Comparison of ENCODE assay signal across 28 mouse cellular contexts in genomic region chr12:51736807-51737206, GRCm38 (mm10). TPM values are rescaled to one million over a fixed set of nuclear protein-coding genes. Genes with fewer than 3 reads are reported as not detected.
DNase-seq lines count a peak whose midpoint lies in the region; ATAC-seq and TF ChIP-seq lines count a peak whose summit lies in the region.
"Had no signal": no experiment of that assay in that cellular context is flagged by ENCODE, and none has a peak within 500 bp of the region (broad histone marks: within the 10 kb centered on the region; RNA-seq: fewer than 3 reads in every experiment).

No protein-coding gene starts in this region.

- no peak for ATAC-seq in heart, embryonic 15.5 days (replicated peaks; ENCODE audit: insufficient number of reproducible peaks, insufficient read depth, low FRiP score, low read depth)
- ATAC-seq in forebrain, embryonic 12.5 days (ENCODE audit: low FRiP score) = peak; percentile 69; the same call in 1 of the 2 replicates
- ATAC-seq in forebrain, postnatal 0 days = peak; percentile 64; the same call in 1 of the 2 replicates
- no peak for ATAC-seq in hindbrain, embryonic 13.5 days (ENCODE audit: low FRiP score)
- ATAC-seq: activated CD4-positive, CD25-positive, alpha-beta regulatory T cell, adult 4 months; CD4-positive, CD25-positive, alpha-beta regulatory T cell, adult 4 months; hindbrain, postnatal 0 days; midbrain, embryonic 16.5 days had no signal

- H3K4me2 ChIP-seq in heart, embryonic 15.5 days = no peak overlapping the region
- H3K4me2 ChIP-seq in forebrain, embryonic 12.5 days = no peak overlapping the region
- no peak overlapping the region for H3K4me2 ChIP-seq in forebrain, postnatal 0 days (ENCODE audit: low read depth)
- H3K4me2 ChIP-seq in hindbrain, embryonic 13.5 days = no peak overlapping the region
- H3K4me2 ChIP-seq: embryonic facial prominence, embryonic 15.5 days; heart, embryonic 13.5 days; intestine, embryonic 15.5 days; liver, embryonic 15.5 days; lung, embryonic 14.5 days; midbrain, embryonic 11.5 days had no signal

- WGBS in heart, embryonic 15.5 days = 87% methylated on average over 1 of the region's 1 CpGs
- 97% methylated on average over 1 of the region's 1 CpGs for WGBS in heart, embryonic 10.5 days
- 5% methylated on average over 1 of the region's 1 CpGs for WGBS in forebrain, embryonic 12.5 days
- 8% methylated on average over 1 of the region's 1 CpGs for WGBS in forebrain, postnatal 0 days
- 47% methylated on average over 1 of the region's 1 CpGs for whole genome bisulfite sequencing in midbrain, embryonic 10.5 days
- WGBS in hindbrain, embryonic 13.5 days = 29% methylated on average over 1 of the region's 1 CpGs

- DNase-seq in heart, embryonic 10.5 days (ENCODE audit: low spot score) = no peak
- peak; percentile 99 for DNase-seq in Muller cell, postnatal 12 days (ENCODE audit: inconsistent ontology term)
- no peak for DNase-seq in forebrain, postnatal 0 days
- DNase-seq in midbrain, embryonic 10.5 days (ENCODE audit: low spot score) = no peak
- DNase-seq: adrenal gland, adult 8-10 months; cerebellum, adult 18-20 months; cerebellum, postnatal 14 days; gastrocnemius, postnatal 10 days; kidney, adult 2 months; kidney, postnatal 14 days; liver; lung, embryonic 14.5 days; right cerebral cortex, postnatal 4 days; thymus, adult 18-20 months; thymus, postnatal 36 days had no signal

- no peak overlapping the region for H3K4me3 ChIP-seq in heart, embryonic 15.5 days
- no peak overlapping the region for H3K4me3 ChIP-seq in heart, embryonic 10.5 days
- no peak overlapping the region for H3K4me3 ChIP-seq in forebrain, embryonic 12.5 days (replicated peaks)
- no peak overlapping the region for H3K4me3 ChIP-seq in forebrain, postnatal 0 days (ENCODE audit: low read depth, low read length)
- no peak overlapping the region for H3K4me3 ChIP-seq in midbrain, embryonic 10.5 days
- H3K4me3 ChIP-seq in hindbrain, embryonic 13.5 days = no peak overlapping the region
- H3K4me3 ChIP-seq: embryonic facial prominence, embryonic 10.5 days; embryonic facial prominence, embryonic 15.5 days; heart, embryonic 13.5 days; intestine, embryonic 15.5 days; liver, embryonic 15.5 days had no signal

- no peak for TF ChIP-seq CTCF in forebrain, postnatal 0 days (IDR thresholded peaks at IDR 0.05; ENCODE audit: low read depth)

- peaks cover 6% of the 10 kb centered on the region; the same call in 1 of the 2 replicates for H3K36me3 ChIP-seq in heart, embryonic 15.5 days
- peaks cover 10% of the 10 kb centered on the region for H3K36me3 ChIP-seq in heart, embryonic 10.5 days
- H3K36me3 ChIP-seq in forebrain, embryonic 12.5 days (replicated peaks) = peaks cover 3% of the 10 kb centered on the region; the same call in 1 of the 2 replicates
- no peaks in the 10 kb centered on the region for H3K36me3 ChIP-seq in forebrain, postnatal 0 days (ENCODE audit: insufficient read depth)
- peaks cover 9% of the 10 kb centered on the region for H3K36me3 ChIP-seq in midbrain, embryonic 10.5 days
- peaks cover 12% of the 10 kb centered on the region for H3K36me3 ChIP-seq in hindbrain, embryonic 13.5 days
- H3K36me3 ChIP-seq: intestine, embryonic 15.5 days had no signal

- H3K9me3 ChIP-seq in heart, embryonic 15.5 days (replicated peaks) = no peaks in the 10 kb centered on the region
- no peaks in the 10 kb centered on the region for H3K9me3 ChIP-seq in heart, embryonic 10.5 days
- no peaks in the 10 kb centered on the region for H3K9me3 ChIP-seq in forebrain, embryonic 12.5 days
- H3K9me3 ChIP-seq in forebrain, postnatal 0 days (ENCODE audit: low read length) = no peaks in the 10 kb centered on the region
- no peaks in the 10 kb centered on the region for H3K9me3 ChIP-seq in midbrain, embryonic 10.5 days (replicated peaks)
- H3K9me3 ChIP-seq in hindbrain, embryonic 13.5 days = no peaks in the 10 kb centered on the region
- H3K9me3 ChIP-seq: embryonic facial prominence, embryonic 10.5 days; embryonic facial prominence, embryonic 15.5 days; heart, embryonic 13.5 days; intestine, embryonic 15.5 days; liver, embryonic 15.5 days had no signal

- H3K4me1 ChIP-seq in heart, embryonic 15.5 days (replicated peaks) = peaks cover 34% of the 10 kb centered on the region
- peaks cover 18% of the 10 kb centered on the region for H3K4me1 ChIP-seq in heart, embryonic 10.5 days
- H3K4me1 ChIP-seq in forebrain, embryonic 12.5 days = peaks cover 4% of the 10 kb centered on the region; the same call in 1 of the 2 replicates
- H3K4me1 ChIP-seq in forebrain, postnatal 0 days (ENCODE audit: insufficient read depth) = no peaks in the 10 kb centered on the region
- no peaks in the 10 kb centered on the region for H3K4me1 ChIP-seq in midbrain, embryonic 10.5 days
- 0 out of 2 replicates have a peak, but pooled peaks cover 4% of the 10 kb centered on the region for H3K4me1 ChIP-seq in hindbrain, embryonic 13.5 days (replicated peaks)
- H3K4me1 ChIP-seq: embryonic facial prominence, embryonic 10.5 days; liver, embryonic 15.5 days had no signal

- no peak overlapping the region for H3K9ac ChIP-seq in heart, embryonic 15.5 days
- no peak overlapping the region for H3K9ac ChIP-seq in forebrain, embryonic 12.5 days
- H3K9ac ChIP-seq in forebrain, postnatal 0 days = no peak overlapping the region
- no peak overlapping the region for H3K9ac ChIP-seq in hindbrain, embryonic 13.5 days
- H3K9ac ChIP-seq: embryonic facial prominence, embryonic 15.5 days; intestine, embryonic 15.5 days; liver, embryonic 15.5 days had no signal

- H3K27me3 ChIP-seq in heart, embryonic 15.5 days = no peaks in the 10 kb centered on the region
- H3K27me3 ChIP-seq in heart, embryonic 10.5 days (ENCODE audit: insufficient read depth, poor library complexity, severe bottlenecking) = no peaks in the 10 kb centered on the region
- peaks cover 30% of the 10 kb centered on the region for H3K27me3 ChIP-seq in forebrain, embryonic 12.5 days
- H3K27me3 ChIP-seq in forebrain, postnatal 0 days (ENCODE audit: insufficient read depth, low read length) = no peaks in the 10 kb centered on the region
- H3K27me3 ChIP-seq in midbrain, embryonic 10.5 days (ENCODE audit: low read depth, poor library complexity, severe bottlenecking) = no peaks in the 10 kb centered on the region
- H3K27me3 ChIP-seq in hindbrain, embryonic 13.5 days = no peaks in the 10 kb centered on the region
- H3K27me3 ChIP-seq: embryonic facial prominence, embryonic 15.5 days; heart, embryonic 13.5 days; intestine, embryonic 15.5 days; liver, embryonic 15.5 days had no signal

- H3K27ac ChIP-seq in heart, embryonic 15.5 days = peak overlapping the region; percentile 65
- H3K27ac ChIP-seq in heart, embryonic 10.5 days = no peak overlapping the region
- H3K27ac ChIP-seq in forebrain, embryonic 12.5 days = no peak overlapping the region
- no peak overlapping the region for H3K27ac ChIP-seq in forebrain, postnatal 0 days (ENCODE audit: low read depth, low read length)
- no peak overlapping the region for H3K27ac ChIP-seq in midbrain, embryonic 10.5 days (replicated peaks)
- no peak overlapping the region for H3K27ac ChIP-seq in hindbrain, embryonic 13.5 days
- H3K27ac ChIP-seq: embryonic facial prominence, embryonic 10.5 days; embryonic facial prominence, embryonic 15.5 days; liver, embryonic 15.5 days had no signal

RNA-seq across cellular contexts. Expression of gene Strn3, which starts 45.1 kb away (rescaled TPM):
- 34.9 and 38.4 TPM in 2 replicates for polyA plus RNA-seq in heart, embryonic 15.5 days (2015; fragmentation: Nextera tagmentation; extraction: Ambion mirVana)
- 37.6 and 39.3 TPM in 2 replicates for polyA plus RNA-seq in heart, embryonic 10.5 days (2016; fragmentation: Nextera tagmentation; extraction: Ambion mirVana)
- 57.3 and 63.5 TPM in 2 replicates for polyA plus RNA-seq in forebrain, embryonic 12.5 days (2016; fragmentation: Nextera tagmentation; extraction: Ambion mirVana)
- total RNA-seq in forebrain, postnatal 0 days (2014; rRNA removed) = 85.3 and 92.8 TPM in 2 replicates
- 25.6 and 30.8 TPM in 2 replicates for polyA plus RNA-seq in forebrain, postnatal 0 days (2015; fragmentation: Nextera tagmentation; extraction: Ambion mirVana)
- 39.3 and 46.0 TPM in 2 replicates for polyA plus RNA-seq in midbrain, embryonic 10.5 days (2016; fragmentation: Nextera tagmentation; extraction: Ambion mirVana)
- 40.4 and 40.5 TPM in 2 replicates for polyA plus RNA-seq in hindbrain, embryonic 13.5 days (2015; fragmentation: Nextera tagmentation; extraction: Ambion mirVana)

RNA-seq across cellular contexts. Expression of gene Ap4s1, which starts 46.0 kb away (rescaled TPM):
- 32.7 and 37.5 TPM in 2 replicates for polyA plus RNA-seq in heart, embryonic 15.5 days (2015; fragmentation: Nextera tagmentation; extraction: Ambion mirVana)
- polyA plus RNA-seq in heart, embryonic 10.5 days (2016; fragmentation: Nextera tagmentation; extraction: Ambion mirVana) = 34.9 and 36.2 TPM in 2 replicates
- 50.8 and 52.6 TPM in 2 replicates for polyA plus RNA-seq in forebrain, embryonic 12.5 days (2016; fragmentation: Nextera tagmentation; extraction: Ambion mirVana)
- total RNA-seq in forebrain, postnatal 0 days (2014; rRNA removed) = 41.6 and 57.0 TPM in 2 replicates
- polyA plus RNA-seq in forebrain, postnatal 0 days (2015; fragmentation: Nextera tagmentation; extraction: Ambion mirVana) = 60.2 and 65.6 TPM in 2 replicates
- 39.7 and 41.8 TPM in 2 replicates for polyA plus RNA-seq in midbrain, embryonic 10.5 days (2016; fragmentation: Nextera tagmentation; extraction: Ambion mirVana)
- polyA plus RNA-seq in hindbrain, embryonic 13.5 days (2015; fragmentation: Nextera tagmentation; extraction: Ambion mirVana) = 51.1 and 56.2 TPM in 2 replicates

Comparison
In these comparisons a context has a peak if more than half of its experiments do, and no peak if none do; other contexts are left out.
1. ATAC-seq: peak in forebrain, embryonic 12.5 days (single experiment) and forebrain, postnatal 0 days (single experiment); none in heart, embryonic 15.5 days (single experiment) and hindbrain, embryonic 13.5 days (single experiment).